Mouse (Mus musculus) central nervous system, embryonic 11.5 days (tissue): Measurements from ENCODE around the gene Upf2. TPM values are rescaled to one million over a fixed set of nuclear protein-coding genes. Genes with fewer than 3 reads are reported as not detected.

Experiments
- polyA plus RNA-seq: library from polyadenylated mRNA; depleted of rRNA; stranded (reverse); fragments of >200 nt; gene quantifications from 2 replicates; pipeline ENCODE4 v1.2.3, GENCODE M21; 2012; rRNA removed

Gene Upf2
- 26.4 and 30.1 TPM in 2 replicates for polyA plus RNA-seq

DNA sequence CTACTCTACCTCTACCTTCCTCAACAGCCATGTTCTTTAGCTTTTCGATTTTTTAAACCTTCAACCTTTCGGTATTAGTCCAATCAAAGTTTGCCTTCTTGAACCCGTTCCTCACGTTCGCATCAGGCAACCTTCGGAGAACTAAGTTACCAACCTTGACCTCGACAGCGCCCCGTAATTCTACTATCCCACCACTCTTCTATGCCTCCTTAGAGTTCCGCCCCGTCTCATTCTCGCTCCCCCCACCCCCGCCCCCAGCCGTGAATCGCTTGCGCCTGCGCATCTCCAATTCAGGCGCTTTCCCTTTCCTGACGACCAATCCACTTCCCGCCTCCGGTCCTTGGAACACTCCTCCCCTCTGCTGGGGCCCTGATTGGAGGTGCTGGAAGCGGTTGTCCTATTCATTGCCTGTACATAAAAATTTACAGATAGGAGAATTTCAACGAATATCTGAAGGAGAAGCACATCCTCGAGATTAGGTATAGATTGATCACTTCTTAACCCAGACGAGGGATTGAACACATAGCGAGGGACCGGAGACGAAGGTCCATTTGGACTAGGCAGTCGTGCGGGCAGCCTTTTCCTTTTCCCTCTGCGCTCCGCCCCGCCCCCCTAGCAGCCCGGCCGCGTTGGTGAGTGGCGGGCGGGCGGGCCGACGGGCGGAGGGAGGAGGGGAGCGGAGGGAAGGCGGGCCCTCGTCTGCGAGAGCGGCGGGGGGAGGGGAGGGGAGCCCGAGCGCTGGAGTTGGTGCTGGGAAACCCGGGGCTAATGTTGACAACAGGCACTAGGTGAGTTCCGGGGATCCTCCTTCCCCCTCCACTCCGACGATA lies at the start of gene Upf2:
TSS of gene Upf2 (plus strand) at position 704 of the 830 bp plus-strand sequence.

DNA sequence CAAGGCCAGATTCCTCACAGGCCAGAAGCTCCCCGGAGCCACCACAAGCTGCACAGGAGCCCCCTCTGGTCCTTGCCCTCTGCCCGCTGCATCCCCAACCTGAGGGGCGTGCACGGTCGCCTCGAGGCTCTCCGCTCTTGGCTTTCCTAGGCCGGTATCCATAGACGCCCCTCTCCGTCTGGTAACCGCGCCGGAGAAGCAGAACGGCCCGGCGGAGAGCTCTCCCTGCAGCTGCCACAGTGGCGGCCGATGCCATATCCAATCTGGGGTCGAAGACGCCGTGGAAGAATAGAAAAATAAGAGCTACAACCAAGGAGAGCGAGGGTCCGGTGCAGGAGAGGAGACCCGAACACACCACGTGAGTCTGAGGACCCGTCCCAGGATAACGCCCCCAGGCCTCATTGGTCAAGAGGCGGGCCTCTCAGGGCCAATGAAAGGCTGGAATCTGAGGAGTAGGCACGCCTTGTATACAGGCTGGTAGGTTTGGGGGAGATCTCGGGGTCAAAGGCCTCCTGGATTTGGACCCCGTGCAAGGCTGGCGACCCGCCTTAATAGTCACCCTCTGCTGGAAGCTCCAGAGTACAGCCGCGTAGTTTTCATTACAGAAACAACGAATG lies 8.7 kb upstream of the Upf2 start, which contains the start of gene Dhtkd1:
TSS of gene Dhtkd1 (minus strand) at position 377 of the 617 bp plus-strand sequence.

Other genes starting within 250 kb of the Upf2 start
- gene Camk1d, start 237.0 kb upstream of the Upf2 start, polyA plus RNA-seq, result 1.4 and 2.0 TPM in 2 replicates
- gene Nudt5, start 106.5 kb upstream of the Upf2 start, polyA plus RNA-seq, result 46.7 and 56.6 TPM in 2 replicates
- gene Cdc123, start 106.3 kb upstream of the Upf2 start, polyA plus RNA-seq, result 213 and 225 TPM in 2 replicates
- gene Gm13199, start 88.5 kb upstream of the Upf2 start, polyA plus RNA-seq, result 6.3 and 6.7 TPM in 2 replicates
- 84.1 and 160 TPM in 2 replicates for gene Sec61a2, start 56.0 kb upstream of the Upf2 start, polyA plus RNA-seq
- gene Dhtkd1, start 8.7 kb upstream of the Upf2 start, polyA plus RNA-seq, result 8.7 and 12.4 TPM in 2 replicates
- 1.9 and 2.6 TPM in 2 replicates for gene Proser2, start 178.7 kb downstream of the Upf2 start, polyA plus RNA-seq